Comparison of ENCODE assay signal across 9 mouse cellular contexts in genomic region chrX:136992191-136992965, GRCm38 (mm10). TPM values are rescaled to one million over a fixed set of nuclear protein-coding genes. Genes with fewer than 3 reads are reported as not detected.
DNase-seq lines count a peak whose midpoint lies in the region; ATAC-seq lines count a peak whose summit lies in the region.
"Had no signal": no experiment of that assay in that cellular context is flagged by ENCODE, and none has a peak within 500 bp of the region (broad histone marks: within the 10 kb centered on the region; RNA-seq: fewer than 3 reads in every experiment).

No protein-coding gene starts in this region.

- WGBS in heart, embryonic 16.5 days: 20% methylated on average over 19 of the region's 19 CpGs
- 21% methylated on average over 19 of the region's 19 CpGs for WGBS in embryonic facial prominence, embryonic 12.5 days
- WGBS in limb, embryonic 10.5 days: 17% methylated on average over 19 of the region's 19 CpGs
- WGBS in neural tube, embryonic 14.5 days: 21% methylated on average over 19 of the region's 19 CpGs

- ATAC-seq in heart, embryonic 16.5 days (replicated peaks; ENCODE audit: extremely low read depth, insufficient read depth, low FRiP score): peak; percentile 6; the same call in 1 of the 2 replicates
- ATAC-seq in embryonic facial prominence, embryonic 12.5 days (ENCODE audit: insufficient number of reproducible peaks, insufficient read depth, low FRiP score, low TSS enrichment): 0 out of 2 replicates have a peak, but pooled peaks have one; percentile 37
- ATAC-seq in neural tube, embryonic 14.5 days (ENCODE audit: low read depth): peak; percentile 66

- peaks cover 3% of the 10 kb centered on the region; the same call in 1 of the 2 replicates for H3K27me3 ChIP-seq in heart, embryonic 16.5 days (ENCODE audit: control insufficient read depth, insufficient read depth, low read length)
- peaks cover 18% of the 10 kb centered on the region for H3K27me3 ChIP-seq in embryonic facial prominence, embryonic 12.5 days
- H3K27me3 ChIP-seq in limb, embryonic 10.5 days (ENCODE audit: low read depth, poor library complexity, severe bottlenecking): peaks cover 69% of the 10 kb centered on the region
- H3K27me3 ChIP-seq in neural tube, embryonic 14.5 days (ENCODE audit: control insufficient read depth, insufficient read depth, low read length): no peaks in the 10 kb centered on the region

- H3K36me3 ChIP-seq in heart, embryonic 16.5 days (ENCODE audit: control insufficient read depth, insufficient read depth): no peaks in the 10 kb centered on the region
- no peaks in the 10 kb centered on the region for H3K36me3 ChIP-seq in embryonic facial prominence, embryonic 12.5 days
- H3K36me3 ChIP-seq in limb, embryonic 10.5 days: no peaks in the 10 kb centered on the region
- H3K36me3 ChIP-seq in neural tube, embryonic 14.5 days (ENCODE audit: control insufficient read depth, insufficient read depth, low read length): no peaks in the 10 kb centered on the region

- H3K9me3 ChIP-seq in heart, embryonic 16.5 days (replicated peaks; ENCODE audit: control insufficient read depth, low read length): no peaks in the 10 kb centered on the region
- no peaks in the 10 kb centered on the region for H3K9me3 ChIP-seq in embryonic facial prominence, embryonic 12.5 days
- H3K9me3 ChIP-seq in limb, embryonic 10.5 days (replicated peaks): no peaks in the 10 kb centered on the region
- no peaks in the 10 kb centered on the region for H3K9me3 ChIP-seq in neural tube, embryonic 14.5 days (ENCODE audit: control insufficient read depth, low read length)

- H3K9ac ChIP-seq in heart, embryonic 16.5 days (ENCODE audit: low read length): no peak overlapping the region
- H3K9ac ChIP-seq in embryonic facial prominence, embryonic 12.5 days: no peak overlapping the region
- H3K9ac ChIP-seq in neural tube, embryonic 14.5 days (replicated peaks; ENCODE audit: low read depth, low read length): peak overlapping the region; percentile 65

- peak overlapping the region; percentile 52 for H3K4me2 ChIP-seq in heart, embryonic 16.5 days (ENCODE audit: low read depth, low read length)
- peak overlapping the region; percentile 55 for H3K4me2 ChIP-seq in embryonic facial prominence, embryonic 12.5 days (replicated peaks)
- peak overlapping the region; percentile 58 for H3K4me2 ChIP-seq in neural tube, embryonic 14.5 days (ENCODE audit: low read depth, low read length)

- H3K27ac ChIP-seq in heart, embryonic 16.5 days (ENCODE audit: low read length): no peak overlapping the region
- H3K27ac ChIP-seq in embryonic facial prominence, embryonic 12.5 days: no peak overlapping the region
- peak overlapping the region; percentile 73 for H3K27ac ChIP-seq in limb, embryonic 10.5 days
- H3K27ac ChIP-seq in neural tube, embryonic 14.5 days (ENCODE audit: low read depth, low read length): peak overlapping the region; percentile 86
- H3K27ac ChIP-seq: macrophage had no signal

- intact Hi-C loops in heart, postnatal 14 days (cut with DNase I): no loop called here

- H3K4me1 ChIP-seq in heart, embryonic 16.5 days (ENCODE audit: control insufficient read depth, insufficient read depth, low read length): no peaks in the 10 kb centered on the region
- no peaks in the 10 kb centered on the region for H3K4me1 ChIP-seq in embryonic facial prominence, embryonic 12.5 days
- H3K4me1 ChIP-seq in limb, embryonic 10.5 days: no peaks in the 10 kb centered on the region
- H3K4me1 ChIP-seq in neural tube, embryonic 14.5 days (ENCODE audit: control insufficient read depth, insufficient read depth, low read length): no peaks in the 10 kb centered on the region

- peak overlapping the region; percentile 30 for H3K4me3 ChIP-seq in heart, embryonic 16.5 days (ENCODE audit: low read length)
- H3K4me3 ChIP-seq in embryonic facial prominence, embryonic 12.5 days: peak overlapping the region; percentile 43
- peak overlapping the region; percentile 52 for H3K4me3 ChIP-seq in limb, embryonic 10.5 days
- peak overlapping the region; percentile 46 for H3K4me3 ChIP-seq in neural tube, embryonic 14.5 days (ENCODE audit: low read depth, low read length)

- no peak for DNase-seq in heart, postnatal 14 days
- DNase-seq in MN1 (ENCODE audit: low spot score): peak; percentile 5
- no peak for DNase-seq in limb, embryonic 10.5 days (ENCODE audit: low spot score)
- no peak for DNase-seq in ovary, postnatal 36 days (ENCODE audit: low spot score)
- no peak for DNase-seq in right cerebral cortex, postnatal 14 days

RNA-seq across cellular contexts. Expression of gene Zcchc18, which starts 0.6 kb away (rescaled TPM):
- 1.9 and 2.0 TPM in 2 replicates for polyA plus RNA-seq in heart, embryonic 16.5 days (2015; fragmentation: Nextera tagmentation; extraction: Ambion mirVana)
- under 1 TPM in 1 of 2 experiments, not detected in 1; 0.10 TPM for total RNA-seq in heart, postnatal 14 days (2021)
- 51.7 and 55.0 TPM in 2 replicates for polyA plus RNA-seq in embryonic facial prominence, embryonic 12.5 days (2016; fragmentation: Nextera tagmentation; extraction: Ambion mirVana)
- polyA plus RNA-seq in limb, embryonic 10.5 days (2016; fragmentation: Nextera tagmentation; extraction: Ambion mirVana): 15.8 and 32.4 TPM in 2 replicates
- 366 and 415 TPM in 2 replicates for polyA plus RNA-seq in neural tube, embryonic 14.5 days (2014; fragmentation: Nextera tagmentation; extraction: Ambion mirVana)
- polyA plus RNA-seq: macrophage had no signal

RNA-seq across cellular contexts. Expression of gene Tmsb15b1, which starts 15.7 kb away (rescaled TPM):
- polyA plus RNA-seq in heart, embryonic 16.5 days (2015; fragmentation: Nextera tagmentation; extraction: Ambion mirVana): 10.1 and 12.4 TPM in 2 replicates
- under 1 TPM in 1 of 2 experiments, not detected in 1; 0.93 TPM for total RNA-seq in heart, postnatal 14 days (2021)
- 35.6 and 45.5 TPM in 2 replicates for polyA plus RNA-seq in embryonic facial prominence, embryonic 12.5 days (2016; fragmentation: Nextera tagmentation; extraction: Ambion mirVana)
- polyA plus RNA-seq in limb, embryonic 10.5 days (2016; fragmentation: Nextera tagmentation; extraction: Ambion mirVana): 13.5 and 19.8 TPM in 2 replicates
- 40.9 and 45.1 TPM in 2 replicates for polyA plus RNA-seq in neural tube, embryonic 14.5 days (2014; fragmentation: Nextera tagmentation; extraction: Ambion mirVana)
- polyA plus RNA-seq: macrophage had no signal

RNA-seq across cellular contexts. Expression of gene Tmsb15l, which starts 15.7 kb away (rescaled TPM):
- polyA plus RNA-seq in heart, embryonic 16.5 days (2015; fragmentation: Nextera tagmentation; extraction: Ambion mirVana): 1.5 and 1.9 TPM in 2 replicates
- total RNA-seq in heart, postnatal 14 days (2021): under 1 TPM; 0.48 to 0.49 TPM
- polyA plus RNA-seq in embryonic facial prominence, embryonic 12.5 days (2016; fragmentation: Nextera tagmentation; extraction: Ambion mirVana): 7.0 and 11.5 TPM in 2 replicates
- polyA plus RNA-seq in limb, embryonic 10.5 days (2016; fragmentation: Nextera tagmentation; extraction: Ambion mirVana): 3.3 and 5.0 TPM in 2 replicates
- polyA plus RNA-seq in neural tube, embryonic 14.5 days (2014; fragmentation: Nextera tagmentation; extraction: Ambion mirVana): 12.4 and 12.6 TPM in 2 replicates

RNA-seq across cellular contexts. Expression of gene Tmsb15b2, which starts 17.1 kb away (rescaled TPM):
- 8.4 and 10.8 TPM in 2 replicates for polyA plus RNA-seq in heart, embryonic 16.5 days (2015; fragmentation: Nextera tagmentation; extraction: Ambion mirVana)
- 1 to 10 TPM; 1.6 to 3.2 TPM for total RNA-seq in heart, postnatal 14 days (2021)
- polyA plus RNA-seq in embryonic facial prominence, embryonic 12.5 days (2016; fragmentation: Nextera tagmentation; extraction: Ambion mirVana): 105 and 108 TPM in 2 replicates
- 25.1 and 49.5 TPM in 2 replicates for polyA plus RNA-seq in limb, embryonic 10.5 days (2016; fragmentation: Nextera tagmentation; extraction: Ambion mirVana)
- 105 and 112 TPM in 2 replicates for polyA plus RNA-seq in neural tube, embryonic 14.5 days (2014; fragmentation: Nextera tagmentation; extraction: Ambion mirVana)
- polyA plus RNA-seq: macrophage had no signal

RNA-seq across cellular contexts. Expression of gene Slc25a53, which starts 45.7 kb away (rescaled TPM):
- 4.5 and 4.9 TPM in 2 replicates for polyA plus RNA-seq in heart, embryonic 16.5 days (2015; fragmentation: Nextera tagmentation; extraction: Ambion mirVana)
- 1 to 10 TPM; 4.2 to 5.0 TPM for total RNA-seq in heart, postnatal 14 days (2021)
- polyA plus RNA-seq in embryonic facial prominence, embryonic 12.5 days (2016; fragmentation: Nextera tagmentation; extraction: Ambion mirVana): 12.5 and 16.6 TPM in 2 replicates
- 12.9 and 13.7 TPM in 2 replicates for polyA plus RNA-seq in limb, embryonic 10.5 days (2016; fragmentation: Nextera tagmentation; extraction: Ambion mirVana)
- 13.1 and 15.1 TPM in 2 replicates for polyA plus RNA-seq in neural tube, embryonic 14.5 days (2014; fragmentation: Nextera tagmentation; extraction: Ambion mirVana)

Comparison
In these comparisons a context has a peak if more than half of its experiments do, and no peak if none do; other contexts are left out.
1. ATAC-seq: peak in every context shown above with its lines; median percentile 66 in neural tube, embryonic 14.5 days; 37 in embryonic facial prominence, embryonic 12.5 days; 6 in heart, embryonic 16.5 days.
2. H3K27ac ChIP-seq: peak in limb, embryonic 10.5 days (single experiment) and neural tube, embryonic 14.5 days (single experiment); none in heart, embryonic 16.5 days (single experiment) and embryonic facial prominence, embryonic 12.5 days (single experiment).
3. Peak in every context shown above with its lines, with median percentiles within 50 percentile points of each other: H3K4me2 ChIP-seq and H3K4me3 ChIP-seq.